ENCODE assay signal across 20 mouse cellular contexts in genomic region chr3:123583016-123583664, GRCm38 (mm10).
DNase-seq lines count a peak whose midpoint lies in the region; ATAC-seq and TF ChIP-seq lines count a peak whose summit lies in the region.
"Had no signal": no experiment of that assay in that cellular context is flagged by ENCODE, and none has a peak within 500 bp of the region (broad histone marks: within the 10 kb centered on the region; RNA-seq: fewer than 3 reads in every experiment).

No protein-coding gene starts in this region.

- no peak overlapping the region for H3K27ac ChIP-seq in liver, embryonic 11.5 days (ENCODE audit: low read depth, low read length)
- no peak overlapping the region for H3K27ac ChIP-seq in liver, embryonic 13.5 days
- no peak overlapping the region for H3K27ac ChIP-seq in liver, postnatal 0 days (ENCODE audit: low read depth)
- no peak overlapping the region for H3K27ac ChIP-seq in kidney, embryonic 14.5 days (ENCODE audit: low read depth, low read length)
- H3K27ac ChIP-seq in forebrain, embryonic 12.5 days = no peak overlapping the region
- no peak overlapping the region for H3K27ac ChIP-seq in forebrain, embryonic 15.5 days (replicated peaks)
- H3K27ac ChIP-seq: embryonic facial prominence, embryonic 12.5 days; forebrain, embryonic 13.5 days; hindbrain, embryonic 13.5 days had no signal

- peak; percentile 59; the same call in 1 of the 2 replicates for TF ChIP-seq EP300 in liver, postnatal 0 days (IDR thresholded peaks at IDR 0.05; ENCODE audit: low read depth)

- no peaks in the 10 kb centered on the region for H3K27me3 ChIP-seq in liver, embryonic 11.5 days (replicated peaks; ENCODE audit: control insufficient read depth, insufficient read depth, low read length)
- H3K27me3 ChIP-seq in liver, embryonic 13.5 days = no peaks in the 10 kb centered on the region
- no peaks in the 10 kb centered on the region for H3K27me3 ChIP-seq in liver, postnatal 0 days (ENCODE audit: insufficient read depth, low read length)
- H3K27me3 ChIP-seq in kidney, embryonic 14.5 days (ENCODE audit: control insufficient read depth, insufficient read depth, low read length) = no peaks in the 10 kb centered on the region
- H3K27me3 ChIP-seq in forebrain, embryonic 12.5 days = no peaks in the 10 kb centered on the region
- no peaks in the 10 kb centered on the region for H3K27me3 ChIP-seq in forebrain, embryonic 15.5 days
- H3K27me3 ChIP-seq: CH12.LX; embryonic facial prominence, embryonic 12.5 days; forebrain, embryonic 13.5 days; hindbrain, embryonic 13.5 days had no signal

- WGBS in liver, embryonic 11.5 days = 72% methylated on average over 5 of the region's 5 CpGs
- WGBS in liver, embryonic 13.5 days (ENCODE audit: insufficient replicate concordance) = 45% methylated on average over 5 of the region's 5 CpGs
- WGBS in liver, postnatal 0 days (ENCODE audit: insufficient replicate concordance) = 52% methylated on average over 5 of the region's 5 CpGs
- 87% methylated on average over 5 of the region's 5 CpGs for WGBS in kidney, embryonic 14.5 days
- WGBS in forebrain, embryonic 12.5 days = 83% methylated on average over 5 of the region's 5 CpGs
- WGBS in forebrain, embryonic 15.5 days = 80% methylated on average over 5 of the region's 5 CpGs

- H3K4me3 ChIP-seq in liver, embryonic 11.5 days (ENCODE audit: low read depth, low read length) = no peak overlapping the region
- H3K4me3 ChIP-seq in liver, embryonic 13.5 days (replicated peaks) = no peak overlapping the region
- no peak overlapping the region for H3K4me3 ChIP-seq in liver, postnatal 0 days (ENCODE audit: low read depth, low read length)
- no peak overlapping the region for H3K4me3 ChIP-seq in kidney, embryonic 14.5 days (ENCODE audit: low read length)
- no peak overlapping the region for H3K4me3 ChIP-seq in forebrain, embryonic 12.5 days (replicated peaks)
- H3K4me3 ChIP-seq in forebrain, embryonic 15.5 days = no peak overlapping the region
- H3K4me3 ChIP-seq: embryonic facial prominence, embryonic 12.5 days; forebrain, embryonic 13.5 days; hindbrain, embryonic 13.5 days had no signal

- no peak for TF ChIP-seq CTCF in liver, postnatal 0 days (IDR thresholded peaks at IDR 0.05; ENCODE audit: low read depth)

- H3K4me2 ChIP-seq in liver, embryonic 11.5 days = no peak overlapping the region
- no peak overlapping the region for H3K4me2 ChIP-seq in liver, embryonic 13.5 days
- no peak overlapping the region for H3K4me2 ChIP-seq in liver, postnatal 0 days (ENCODE audit: low read depth, low read length)
- H3K4me2 ChIP-seq in kidney, embryonic 14.5 days (replicated peaks; ENCODE audit: low read depth, low read length) = no peak overlapping the region
- no peak overlapping the region for H3K4me2 ChIP-seq in forebrain, embryonic 12.5 days
- H3K4me2 ChIP-seq in forebrain, embryonic 15.5 days (replicated peaks) = no peak overlapping the region
- H3K4me2 ChIP-seq: embryonic facial prominence, embryonic 12.5 days; forebrain, embryonic 13.5 days; hindbrain, embryonic 13.5 days had no signal

- no peaks in the 10 kb centered on the region for H3K36me3 ChIP-seq in liver, embryonic 11.5 days (ENCODE audit: control insufficient read depth, insufficient read depth, low read length)
- no peaks in the 10 kb centered on the region for H3K36me3 ChIP-seq in liver, embryonic 13.5 days
- H3K36me3 ChIP-seq in liver, postnatal 0 days (replicated peaks; ENCODE audit: insufficient read depth, low read length) = no peaks in the 10 kb centered on the region
- no peaks in the 10 kb centered on the region for H3K36me3 ChIP-seq in kidney, embryonic 14.5 days (ENCODE audit: control insufficient read depth, insufficient read depth, low read length)
- no peaks in the 10 kb centered on the region for H3K36me3 ChIP-seq in forebrain, embryonic 12.5 days (replicated peaks)
- H3K36me3 ChIP-seq in forebrain, embryonic 15.5 days = no peaks in the 10 kb centered on the region
- H3K36me3 ChIP-seq: embryonic facial prominence, embryonic 12.5 days; hindbrain, embryonic 13.5 days had no signal

- no peaks in the 10 kb centered on the region for H3K4me1 ChIP-seq in liver, embryonic 11.5 days (replicated peaks; ENCODE audit: control insufficient read depth, insufficient read depth, low read length)
- peaks cover 14% of the 10 kb centered on the region for H3K4me1 ChIP-seq in liver, embryonic 13.5 days (replicated peaks)
- H3K4me1 ChIP-seq in liver, postnatal 0 days (ENCODE audit: insufficient read depth) = no peaks in the 10 kb centered on the region
- H3K4me1 ChIP-seq in kidney, embryonic 14.5 days (ENCODE audit: control insufficient read depth, insufficient read depth, low read length) = no peaks in the 10 kb centered on the region
- H3K4me1 ChIP-seq in forebrain, embryonic 12.5 days = no peaks in the 10 kb centered on the region
- H3K4me1 ChIP-seq in forebrain, embryonic 15.5 days = no peaks in the 10 kb centered on the region
- H3K4me1 ChIP-seq: embryonic facial prominence, embryonic 12.5 days; forebrain, embryonic 13.5 days; hindbrain, embryonic 13.5 days had no signal

- H3K9ac ChIP-seq in liver, embryonic 11.5 days (ENCODE audit: low read depth, low read length) = no peak overlapping the region
- no peak overlapping the region for H3K9ac ChIP-seq in liver, embryonic 13.5 days
- no peak overlapping the region for H3K9ac ChIP-seq in liver, postnatal 0 days (replicated peaks)
- no peak overlapping the region for H3K9ac ChIP-seq in kidney, embryonic 14.5 days (ENCODE audit: low read depth, low read length)
- no peak overlapping the region for H3K9ac ChIP-seq in forebrain, embryonic 12.5 days
- H3K9ac ChIP-seq in forebrain, embryonic 15.5 days (replicated peaks) = no peak overlapping the region
- H3K9ac ChIP-seq: embryonic facial prominence, embryonic 12.5 days; forebrain, embryonic 13.5 days; hindbrain, embryonic 13.5 days had no signal

- no peak for DNase-seq in liver, embryonic 11.5 days (ENCODE audit: low spot score)
- DNase-seq in liver = no peak
- peak; percentile 9 for DNase-seq in liver, embryonic 13.5 days
- DNase-seq in liver, postnatal 0 days = no peak
- no peak for DNase-seq in spleen, postnatal 10 days (ENCODE audit: low spot score in 2 of 2)
- DNase-seq: adrenal gland, adult 2 months; adrenal gland, postnatal 36 days; cerebellum, adult 11 months; cerebellum, adult 8-10 months; cerebellum, postnatal 14 days; gastrocnemius, postnatal 36 days; heart, adult 11 months; heart, postnatal 10 days had no signal

- H3K9me3 ChIP-seq in liver, embryonic 11.5 days (ENCODE audit: control insufficient read depth, low read length) = no peaks in the 10 kb centered on the region
- no peaks in the 10 kb centered on the region for H3K9me3 ChIP-seq in liver, embryonic 13.5 days (replicated peaks)
- H3K9me3 ChIP-seq in liver, postnatal 0 days (ENCODE audit: low read length) = no peaks in the 10 kb centered on the region
- H3K9me3 ChIP-seq in kidney, embryonic 14.5 days (ENCODE audit: control insufficient read depth, low read length) = no peaks in the 10 kb centered on the region
- no peaks in the 10 kb centered on the region for H3K9me3 ChIP-seq in forebrain, embryonic 12.5 days
- H3K9me3 ChIP-seq in forebrain, embryonic 15.5 days = no peaks in the 10 kb centered on the region
- H3K9me3 ChIP-seq: embryonic facial prominence, embryonic 12.5 days; forebrain, embryonic 13.5 days; hindbrain, embryonic 13.5 days had no signal

- peak; percentile 83 for ATAC-seq in liver, embryonic 11.5 days (replicated peaks; ENCODE audit: low FRiP score)
- peak; percentile 94 for ATAC-seq in liver, embryonic 13.5 days (ENCODE audit: low read depth)
- ATAC-seq in liver, postnatal 0 days = peak; percentile 57
- ATAC-seq in kidney, embryonic 14.5 days (ENCODE audit: low FRiP score, low TSS enrichment) = no peak
- ATAC-seq in forebrain, embryonic 12.5 days (ENCODE audit: low FRiP score) = no peak
- no peak for ATAC-seq in forebrain, embryonic 15.5 days (replicated peaks)
- ATAC-seq: forebrain, embryonic 13.5 days had no signal

Comparison
In these comparisons a context has a peak if more than half of its experiments do, and no peak if none do; other contexts are left out.
1. ATAC-seq: peak in liver, embryonic 11.5 days (single experiment), liver, embryonic 13.5 days (single experiment) and liver, postnatal 0 days (single experiment); none in kidney, embryonic 14.5 days (single experiment), forebrain, embryonic 12.5 days (single experiment) and forebrain, embryonic 15.5 days (single experiment).